Mouse (Mus musculus) lung, embryonic 16.5 days (tissue): ENCODE results near the gene B4galnt2. TPM values are rescaled to one million over a fixed set of nuclear protein-coding genes. Genes with fewer than 3 reads are reported as not detected.
"Not testable (repeated sequence)": the region's sequence is repeated elsewhere in the genome, so short reads cannot be mapped to it uniquely, and the experiment has no call there.

Source experiments
- ATAC-seq: fragments of 200-750 bp; cut with Nextera tagmentation; 2 replicates; pipeline ENCODE4 v1.8.0; 2017; ENCODE audit warnings: low read depth, mild to moderate bottlenecking, moderate library complexity
- H3K27ac ChIP-seq: fragments of 300-500 bp; sonication (generic); 2 replicates; pipeline ENCODE4 v1.5.1; 2014; ENCODE audit warnings: mild to moderate bottlenecking, control low read depth, low read length
- H3K27me3 ChIP-seq: fragments of 300-500 bp; sonication (generic); 2 replicates; pipeline ENCODE4 v1.6.1; 2014; ENCODE audit warnings: low read depth, low read length, mixed read lengths; ENCODE audit not compliant: control insufficient read depth, insufficient read depth
- H3K36me3 ChIP-seq: fragments of 300-500 bp; sonication (generic); 2 replicates; pipeline ENCODE4 v1.6.1; 2014; ENCODE audit warnings: low read length; ENCODE audit not compliant: control insufficient read depth, insufficient read depth
- H3K4me1 ChIP-seq: fragments of 300-500 bp; sonication (generic); replicated peaks from 2 replicates; pipeline ENCODE4 v1.6.1; 2014; ENCODE audit warnings: low read length, mixed read lengths; ENCODE audit not compliant: control insufficient read depth, insufficient read depth
- H3K4me2 ChIP-seq: fragments of 300-500 bp; sonication (generic); 2 replicates; pipeline ENCODE4 v1.6.1; 2014; ENCODE audit warnings: low read depth, low read length, control low read depth
- H3K4me3 ChIP-seq: fragments of 300-500 bp; sonication (generic); 2 replicates; pipeline ENCODE4 v1.5.1; 2014; ENCODE audit warnings: mild to moderate bottlenecking, low read length, control low read depth
- H3K9ac ChIP-seq: fragments of 300-500 bp; sonication (generic); 2 replicates; pipeline ENCODE4 v1.6.1; 2014; ENCODE audit warnings: low read length, control low read depth
- H3K9me3 ChIP-seq: fragments of 300-500 bp; sonication (generic); 2 replicates; pipeline ENCODE4 v1.6.1; 2016; ENCODE audit warnings: low read length; ENCODE audit not compliant: control insufficient read depth
- WGBS: fragments of 180-500 bp; shearing (Covaris S2); extraction: QIAGEN DNeasy Blood & Tissue Kit; methylation state at CpG from one replicate; pipeline ENCODE4 v1.1.7; 2014; 5-methylcytosine and 5-hydroxymethylcytosine counted together
- polyA plus RNA-seq: library from polyadenylated mRNA; unstranded; fragments of >200 nt; fragmentation: Nextera tagmentation; extraction: Ambion mirVana; gene quantifications from 2 replicates; pipeline ENCODE4 v1.2.1, GENCODE M21; 2015

Gene B4galnt2
- polyA plus RNA-seq, 1 experiment from 2014 or later: 0.16 TPM

GRCm38 (mm10) chr11:95911579-95911978, 3.1 kb downstream of the B4galnt2 start:
- no peaks in the 10 kb centered on the region for H3K9me3 ChIP-seq
- peaks cover 9% of the 10 kb centered on the region for H3K4me1 ChIP-seq
- no peak overlapping the region for H3K9ac ChIP-seq
- 14% methylated on average over 6 of the region's 7 CpGs for WGBS
- no peak overlapping the region for H3K4me3 ChIP-seq
- H3K27me3 ChIP-seq: peaks cover 49% of the 10 kb centered on the region
- H3K36me3 ChIP-seq: no peaks in the 10 kb centered on the region
- no peak overlapping the region for H3K27ac ChIP-seq
- ATAC-seq: no peak
- no peak overlapping the region for H3K4me2 ChIP-seq

- H3K27me3 ChIP-seq: peaks cover 17% of the 10 kb centered on the region
- no peaks in the 10 kb centered on the region for H3K9me3 ChIP-seq
- no peak overlapping the region for H3K9ac ChIP-seq
- H3K36me3 ChIP-seq: no peaks in the 10 kb centered on the region
- no peak overlapping the region for H3K4me2 ChIP-seq
- WGBS: 73% methylated on average over 5 of the region's 5 CpGs
- H3K4me1 ChIP-seq: no peaks in the 10 kb centered on the region
- H3K27ac ChIP-seq: no peak overlapping the region
- no peak overlapping the region for H3K4me3 ChIP-seq
- no peak for ATAC-seq
Observed at GRCm38 (mm10) chr11:95907805-95908524, 6.7 kb downstream of the B4galnt2 start.

- H3K4me1 ChIP-seq: no peaks in the 10 kb centered on the region
- no peak overlapping the region for H3K9ac ChIP-seq
- 62% methylated on average over 2 of the region's 2 CpGs for WGBS
- ATAC-seq: no peak
- H3K4me2 ChIP-seq: no peak overlapping the region
- H3K27ac ChIP-seq: no peak overlapping the region
- H3K27me3 ChIP-seq: no peaks in the 10 kb centered on the region; the same call in 1 of the 2 replicates
- H3K4me3 ChIP-seq: no peak overlapping the region
- no peaks in the 10 kb centered on the region for H3K36me3 ChIP-seq
- no peaks in the 10 kb centered on the region for H3K9me3 ChIP-seq
Observed at GRCm38 (mm10) chr11:95904290-95904689, 10.4 kb downstream of the B4galnt2 start.

GRCm38 (mm10) chr11:95896446-95897179, 18.1 kb downstream of the B4galnt2 start:
- no peak for ATAC-seq
- H3K36me3 ChIP-seq: no peaks in the 10 kb centered on the region
- no peak overlapping the region for H3K9ac ChIP-seq
- no peaks in the 10 kb centered on the region for H3K9me3 ChIP-seq
- WGBS: 73% methylated on average over 14 of the region's 14 CpGs
- H3K27ac ChIP-seq: no peak overlapping the region
- no peak overlapping the region for H3K4me3 ChIP-seq
- no peaks in the 10 kb centered on the region for H3K4me1 ChIP-seq
- H3K27me3 ChIP-seq: no peaks in the 10 kb centered on the region; the same call in 1 of the 2 replicates
- no peak overlapping the region for H3K4me2 ChIP-seq

GRCm38 (mm10) chr11:95890462-95891051, 24.1 kb downstream of the B4galnt2 start:
- 59% methylated on average over 2 of the region's 2 CpGs for WGBS
- no peaks in the 10 kb centered on the region for H3K9me3 ChIP-seq
- H3K9ac ChIP-seq: no peak overlapping the region
- no peak overlapping the region for H3K4me3 ChIP-seq
- no peak for ATAC-seq
- H3K36me3 ChIP-seq: no peaks in the 10 kb centered on the region
- H3K4me1 ChIP-seq: no peaks in the 10 kb centered on the region
- no peaks in the 10 kb centered on the region for H3K27me3 ChIP-seq
- no peak overlapping the region for H3K27ac ChIP-seq
- no peak overlapping the region for H3K4me2 ChIP-seq

- ATAC-seq, H3K4me2 ChIP-seq, H3K9ac ChIP-seq, H3K9me3 ChIP-seq, H3K4me1 ChIP-seq, H3K27me3 ChIP-seq, H3K4me3 ChIP-seq, H3K27ac ChIP-seq, H3K36me3 ChIP-seq: not testable (repeated sequence)
- 57% methylated on average over 2 of the region's 2 CpGs for WGBS
Observed at GRCm38 (mm10) chr11:95879861-95880260, 34.8 kb downstream of the B4galnt2 start.

GRCm38 (mm10) chr11:95876296-95876695, 38.4 kb downstream of the B4galnt2 start:
- Histone ChIP-seq H3K9ac (no peak overlapping the region), H3K27ac (no peak overlapping the region), H3K36me3 (no peaks in the 10 kb centered on the region), H3K4me1 (no peaks in the 10 kb centered on the region), H3K4me3 (no peak overlapping the region), H3K27me3 (no peaks in the 10 kb centered on the region), H3K9me3 (no peaks in the 10 kb centered on the region), H3K4me2 (no peak overlapping the region)
- ATAC-seq: no peak
- WGBS: 19% methylated on average over 7 of the region's 7 CpGs

GRCm38 (mm10) chr11:95875804-95876203, 38.9 kb downstream of the B4galnt2 start:
- Histone ChIP-seq H3K4me3 (no peak overlapping the region), H3K9me3 (no peaks in the 10 kb centered on the region), H3K4me1 (no peaks in the 10 kb centered on the region), H3K4me2 (no peak overlapping the region), H3K27me3 (no peaks in the 10 kb centered on the region), H3K27ac (no peak overlapping the region), H3K9ac (no peak overlapping the region), H3K36me3 (no peaks in the 10 kb centered on the region)
- 30% methylated on average over 9 of the region's 9 CpGs for WGBS
- no peak for ATAC-seq

GRCm38 (mm10) chr11:95869918-95870470, 44.7 kb downstream of the B4galnt2 start:
- H3K27me3 ChIP-seq: no peaks in the 10 kb centered on the region
- H3K4me3 ChIP-seq: no peak overlapping the region
- no peak for ATAC-seq
- H3K9me3 ChIP-seq: no peaks in the 10 kb centered on the region
- no peak overlapping the region for H3K4me2 ChIP-seq
- H3K9ac ChIP-seq: no peak overlapping the region
- H3K36me3 ChIP-seq: no peaks in the 10 kb centered on the region
- H3K27ac ChIP-seq: no peak overlapping the region
- WGBS: 49% methylated on average over 6 of the region's 6 CpGs
- H3K4me1 ChIP-seq: no peaks in the 10 kb centered on the region
